Mouse (Mus musculus): ENCODE data around the gene Col9a3. TPM values are rescaled to one million over a fixed set of nuclear protein-coding genes. Genes with fewer than 3 reads are reported as not detected.
A peak's percentile ranks its signal among the peaks of the same experiment; 100 is the strongest.

Col9a3 gene
- polyA plus RNA-seq (2015; fragmentation: Nextera tagmentation; extraction: Ambion mirVana) = 1.2 and 1.3 TPM in 2 replicates

DNA sequence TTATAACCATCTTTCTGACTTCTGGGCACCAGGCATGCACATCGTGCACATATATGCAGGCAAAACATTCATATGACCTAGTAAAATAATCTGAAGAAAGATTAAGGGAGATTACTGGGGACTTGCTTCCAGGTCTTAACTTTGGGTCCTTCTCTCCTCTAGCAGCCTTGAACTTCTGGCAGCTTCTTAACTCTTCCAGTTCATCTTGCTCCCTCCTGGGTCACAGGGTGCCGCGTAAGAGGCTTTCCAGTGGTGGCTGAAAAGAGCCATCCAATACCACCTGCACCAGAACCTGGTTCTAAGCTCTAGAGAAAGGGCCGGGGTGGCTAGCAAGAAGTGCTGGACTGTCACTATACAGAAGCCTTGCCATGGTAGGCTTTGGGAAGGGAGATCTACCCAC is at the start of gene Col9a3:
TSS of gene Col9a3 (plus strand) at position 301 of the 400 bp plus-strand sequence.
- no peak for DNase-seq (ENCODE audit: low spot score)

DNA sequence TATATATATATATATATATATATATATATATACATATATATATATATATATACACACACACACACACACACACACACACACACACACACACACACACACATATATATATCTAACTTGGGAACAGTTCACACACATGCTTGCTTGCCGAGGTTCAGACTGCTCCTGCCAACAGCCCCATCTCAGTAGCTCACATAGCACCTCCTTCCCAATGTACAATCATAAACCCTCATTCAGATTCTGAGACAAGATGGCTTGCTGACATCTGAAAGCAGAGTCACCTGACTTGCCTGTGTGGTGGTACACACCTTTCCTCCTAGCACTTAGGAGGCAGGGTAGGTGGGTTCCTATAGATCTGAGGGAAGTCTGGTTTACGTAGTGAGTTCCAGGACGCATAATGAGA is 45.2 kb upstream of the Col9a3 start:
- no peak for DNase-seq (ENCODE audit: low spot score)

DNA sequence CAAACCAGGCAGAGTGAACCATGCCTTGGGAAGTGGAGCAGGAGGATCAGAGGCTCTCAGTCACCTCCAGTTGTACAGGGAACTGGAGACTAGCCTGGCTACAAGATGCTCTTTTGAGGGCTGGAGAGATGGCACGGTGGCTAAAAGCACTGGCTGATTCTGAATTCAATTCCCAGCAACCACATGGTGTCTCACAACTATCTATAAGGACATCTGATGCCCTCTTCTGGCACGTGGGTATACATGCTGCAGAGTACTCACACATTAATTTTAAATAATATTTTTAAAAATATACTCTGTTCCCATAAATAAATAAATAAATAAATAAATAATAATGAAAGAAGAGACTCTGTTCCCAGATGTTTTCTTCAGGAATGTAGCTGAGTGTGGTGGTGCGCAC is 42.4 kb upstream of the Col9a3 start:
- no peak for DNase-seq (ENCODE audit: low spot score)

DNA sequence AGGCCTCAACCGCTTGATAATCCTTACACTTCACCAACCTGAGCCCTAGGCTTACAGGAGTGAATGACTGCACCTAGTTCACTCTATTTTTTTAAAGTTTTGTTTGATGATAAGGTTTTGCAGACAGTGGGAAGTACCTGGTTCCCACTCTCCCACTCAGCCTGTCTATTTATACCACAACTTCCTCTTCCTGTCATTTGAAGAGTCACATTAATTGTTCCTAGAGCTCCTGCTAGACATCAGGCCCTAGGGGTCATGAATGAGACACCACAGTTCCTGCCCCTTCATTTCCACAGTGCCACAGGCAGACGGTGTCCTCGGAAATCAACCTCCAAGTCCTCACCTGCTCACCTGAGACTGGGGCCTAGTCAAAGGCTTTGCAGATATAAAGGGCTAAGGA is 41.1 kb upstream of the Col9a3 start:
- no peak for DNase-seq (ENCODE audit: low spot score)

DNA sequence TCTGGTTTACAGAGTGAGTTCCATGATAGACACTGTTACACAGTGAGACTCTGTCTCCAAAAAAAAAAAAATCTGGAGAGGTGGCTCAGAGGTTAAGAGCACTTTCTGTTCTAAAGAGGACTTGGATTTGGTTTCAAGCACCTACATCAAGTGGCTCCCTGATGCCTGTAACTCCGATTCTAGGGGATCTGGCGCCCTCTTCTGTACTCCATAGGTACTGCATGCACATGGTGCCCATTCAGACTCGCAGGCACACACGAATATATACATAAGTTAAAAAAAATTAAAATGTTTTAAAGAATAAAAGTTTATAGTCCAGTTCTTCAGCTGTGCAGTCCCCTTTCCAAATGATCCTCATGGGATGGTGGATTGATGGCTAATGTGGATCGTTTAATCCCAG is 37.3 kb upstream of the Col9a3 start:
- DNase-seq (ENCODE audit: low spot score) = no peak

DNA sequence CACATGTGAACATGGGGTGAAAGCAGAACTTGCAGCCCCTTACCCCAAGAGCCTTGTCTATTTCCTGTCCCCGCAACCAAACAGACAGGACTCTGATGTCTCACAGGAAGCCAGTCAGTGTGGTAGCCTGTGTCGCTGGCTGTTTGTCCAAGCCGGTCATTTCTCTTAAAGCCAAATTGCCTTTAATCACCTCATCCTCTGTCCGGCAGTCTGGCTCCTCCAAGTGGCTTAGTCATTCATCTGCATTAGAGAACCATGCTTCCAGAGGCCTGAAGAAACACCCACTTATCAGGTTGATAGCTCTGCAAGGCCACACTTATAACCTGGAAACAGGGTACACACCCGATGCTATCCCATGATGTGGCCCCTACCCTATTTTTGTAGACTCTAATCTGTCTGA is 35.4 kb upstream of the Col9a3 start:
- no peak for DNase-seq (ENCODE audit: low spot score)

DNA sequence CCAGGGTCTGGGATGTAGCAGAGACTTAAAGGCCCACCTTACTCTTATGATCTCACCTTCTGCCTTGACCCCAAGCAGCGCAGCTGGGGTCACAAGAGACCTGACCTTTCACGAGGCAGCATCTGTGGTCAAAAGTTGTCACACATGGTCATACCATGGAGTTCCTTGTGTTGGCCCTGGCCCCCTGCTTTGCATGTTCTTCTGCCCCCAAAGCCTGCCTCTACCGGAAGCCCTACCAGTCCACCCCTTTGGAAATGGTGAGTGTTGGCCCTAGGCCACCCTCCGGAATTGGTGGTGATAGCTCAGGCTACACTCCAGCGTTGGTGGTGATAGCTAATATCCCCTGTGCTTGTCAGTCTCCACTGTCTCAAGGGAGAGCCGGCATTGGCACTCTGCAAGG is 34.3 kb upstream of the Col9a3 start:
- DNase-seq (ENCODE audit: low spot score) = no peak

DNA sequence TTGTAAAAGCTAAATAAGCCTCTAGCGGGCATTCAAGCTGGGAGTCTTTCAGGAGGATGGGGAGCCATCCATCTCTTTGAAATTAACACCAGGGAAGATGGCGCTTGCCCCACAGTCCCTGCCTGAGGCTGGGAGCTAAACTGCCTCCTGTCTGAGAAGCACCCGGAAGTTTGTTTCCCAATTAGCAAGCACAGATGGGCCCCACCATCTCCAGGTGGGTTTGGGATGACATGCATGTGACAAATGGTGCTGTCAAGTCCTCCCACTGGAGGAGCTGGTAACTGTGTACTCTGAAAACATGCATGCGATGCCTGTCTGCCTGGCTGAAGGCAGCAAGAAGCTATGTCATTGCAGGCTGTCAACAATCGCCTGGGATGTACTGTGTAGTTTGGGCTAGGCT is 33.7 kb upstream of the Col9a3 start:
- no peak for DNase-seq (ENCODE audit: low spot score)

DNA sequence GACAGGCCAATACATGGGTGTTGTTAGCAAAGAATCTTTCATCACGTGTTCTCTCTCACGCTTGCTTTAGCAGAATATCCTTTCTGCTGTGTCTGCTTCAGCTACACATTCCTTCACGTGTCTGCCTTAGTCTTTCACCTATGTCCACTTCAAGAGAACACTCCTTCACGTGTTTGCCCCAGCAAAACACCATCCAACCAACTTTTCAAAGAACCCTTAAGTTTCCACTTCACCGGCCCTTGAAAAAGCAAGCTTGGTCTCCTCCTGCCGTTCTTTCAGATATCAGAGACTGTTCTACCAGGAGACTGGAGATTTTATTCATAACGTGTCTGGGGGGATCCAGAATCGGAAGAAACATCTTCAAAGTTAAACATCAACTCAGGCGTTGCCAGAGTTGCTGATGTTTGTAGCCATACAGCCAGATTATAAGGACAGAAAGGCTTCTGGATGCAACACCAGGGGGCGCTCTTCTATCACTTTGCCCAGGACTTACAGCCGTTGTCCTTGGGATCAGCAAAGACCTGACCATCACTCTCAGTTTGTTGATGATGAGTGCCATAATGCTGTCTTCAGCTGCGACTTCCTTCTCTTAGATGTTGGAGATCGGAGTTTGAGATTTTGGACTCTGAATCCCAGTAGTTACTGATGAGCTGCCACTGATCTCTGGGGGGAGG is 31.2 kb upstream of the Col9a3 start:
- DNase-seq (ENCODE audit: low spot score) = peak; percentile 63

DNA sequence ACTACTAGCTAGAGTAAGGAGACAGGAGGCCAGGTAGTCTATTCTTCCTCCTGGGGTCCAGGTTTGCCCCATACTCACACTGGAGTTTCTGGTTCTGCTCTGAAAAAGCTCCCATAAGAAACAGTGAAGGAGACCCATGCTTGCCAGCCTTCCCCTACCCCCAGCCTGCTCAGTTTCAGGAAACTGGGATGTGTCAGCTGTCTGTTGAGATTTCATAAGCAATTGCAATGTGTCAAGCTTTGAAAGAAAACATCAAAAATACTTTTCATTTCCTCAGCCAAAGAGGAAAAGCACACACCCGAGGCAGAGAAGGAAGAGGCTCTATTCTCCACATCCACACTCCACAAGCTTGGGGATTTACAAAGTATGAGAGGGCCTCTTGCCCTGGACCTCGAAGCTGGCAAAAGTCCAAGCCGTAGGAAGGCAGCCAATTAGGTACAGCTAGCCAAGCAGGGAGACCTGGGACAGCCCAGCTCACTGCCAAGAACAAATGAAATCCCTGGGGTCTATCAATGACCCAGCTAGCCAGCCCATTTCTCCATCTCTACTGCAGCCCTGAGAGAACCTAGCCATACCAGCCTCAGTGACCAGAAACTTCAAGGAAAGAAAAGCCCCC is 28.5 kb upstream of the Col9a3 start:
- no peak for DNase-seq (ENCODE audit: low spot score)

DNA sequence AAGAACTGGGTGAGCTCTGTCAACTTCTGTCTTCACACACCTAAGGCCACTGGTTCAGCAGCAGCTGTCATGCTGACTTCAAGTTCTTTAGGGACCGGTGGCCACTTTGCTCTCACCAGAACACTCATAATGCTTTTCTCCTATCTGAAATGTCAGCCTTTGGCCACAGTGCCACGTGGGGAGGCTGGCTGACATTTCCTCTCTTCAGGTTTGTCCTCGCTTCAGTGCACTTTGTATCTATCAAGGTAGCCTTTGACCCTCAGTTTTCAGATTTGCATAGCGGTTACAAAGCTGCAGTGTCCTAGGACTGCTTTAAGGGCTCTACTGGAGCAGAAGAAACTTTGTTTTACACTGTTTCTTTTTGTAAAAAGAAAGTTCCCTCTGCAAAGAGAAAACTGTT is 21.1 kb upstream of the Col9a3 start:
- no peak for DNase-seq (ENCODE audit: low spot score)

DNA sequence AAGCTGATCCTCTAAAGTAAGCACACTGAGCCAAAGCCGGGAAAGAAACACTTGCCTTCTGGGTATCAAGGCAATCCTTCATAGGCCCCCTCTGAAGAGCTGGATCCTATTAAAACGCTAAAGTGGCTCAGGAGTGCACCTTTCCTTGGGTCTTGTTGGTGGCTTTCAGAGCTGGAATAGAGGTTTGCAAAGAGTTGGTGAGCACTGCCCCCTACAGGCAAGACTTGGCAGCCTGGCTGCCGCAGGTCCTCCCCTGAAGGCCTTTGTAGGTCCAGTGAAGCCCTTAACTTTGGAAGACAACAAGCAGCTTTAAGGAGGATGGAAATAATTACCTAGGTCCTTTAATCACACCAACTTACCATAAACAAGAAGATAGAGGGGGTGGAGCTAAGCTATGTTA is 18.9 kb upstream of the Col9a3 start:
- peak; percentile 78 for DNase-seq (ENCODE audit: low spot score)

DNA sequence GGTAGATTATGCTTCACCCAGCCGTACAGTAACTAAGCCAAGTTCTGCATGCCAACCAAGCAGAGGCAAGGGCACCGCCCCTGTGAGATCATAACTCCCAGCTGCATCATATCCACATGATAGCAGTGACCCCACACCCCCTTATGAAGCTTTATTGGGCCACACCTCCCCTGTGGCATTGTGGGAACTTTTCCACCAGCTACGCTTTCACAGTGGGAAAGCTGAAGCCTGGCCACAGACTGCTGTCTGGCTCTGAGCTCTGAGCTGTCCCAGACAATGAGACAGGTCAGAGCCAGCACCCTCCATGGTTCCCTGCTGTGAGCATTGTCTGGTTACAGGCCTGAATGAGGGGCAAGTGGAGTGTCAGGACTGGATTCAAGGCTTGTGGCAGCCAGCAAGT is 16.6 kb upstream of the Col9a3 start, which contains the start of gene Mrgbp:
TSS of gene Mrgbp (plus strand) at position 303 of the 400 bp plus-strand sequence.
- no peak for DNase-seq (ENCODE audit: low spot score)

DNA sequence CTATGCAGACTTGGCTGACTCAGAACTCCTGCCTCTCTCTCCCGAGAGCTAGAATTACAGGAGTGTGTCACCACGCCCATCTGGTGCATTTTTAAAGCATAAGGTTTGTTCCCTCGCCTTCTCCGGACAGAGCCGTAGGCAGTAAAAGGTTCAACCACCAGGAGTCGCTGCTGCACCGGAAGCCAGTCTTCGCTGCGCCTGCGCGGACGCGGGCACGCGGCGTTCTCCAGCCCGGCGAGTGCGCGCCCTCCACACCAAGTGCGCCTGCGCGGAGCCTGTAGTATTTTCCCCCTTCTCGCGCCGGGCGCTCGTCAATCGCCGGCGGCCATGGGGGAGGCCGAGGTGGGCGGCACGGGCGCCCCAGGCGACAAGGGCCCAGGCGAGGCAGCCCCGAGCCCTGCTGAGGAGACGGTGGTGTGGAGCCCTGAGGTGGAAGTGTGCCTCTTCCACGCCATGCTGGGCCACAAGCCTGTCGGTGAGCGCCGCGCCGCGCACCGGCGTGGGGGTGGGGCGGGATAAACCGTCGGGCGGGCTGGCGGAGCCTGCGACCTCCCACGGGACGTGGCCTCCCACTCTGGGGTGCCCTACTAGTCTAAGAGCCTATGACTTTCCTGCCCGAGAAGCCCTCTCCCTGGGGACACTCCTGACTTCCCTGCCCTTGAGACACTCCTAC is 15.0 kb upstream of the Col9a3 start:
- DNase-seq (ENCODE audit: low spot score) = peak; percentile 95

DNA sequence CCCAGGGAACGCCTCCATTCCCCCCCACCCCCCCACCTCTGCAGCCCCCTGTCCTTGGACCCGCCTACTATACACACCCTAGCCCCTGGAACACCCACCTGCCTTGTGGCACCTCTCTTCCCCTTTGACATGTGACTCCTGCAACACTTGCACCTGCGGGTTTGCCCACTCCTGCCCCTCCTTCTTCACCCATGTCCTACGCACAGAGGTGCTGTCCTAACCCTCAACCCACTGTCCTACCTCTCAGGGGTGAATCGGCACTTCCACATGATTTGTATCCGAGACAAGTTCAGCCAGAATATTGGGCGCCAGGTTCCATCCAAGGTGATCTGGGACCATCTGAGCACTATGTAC is 14.5 kb upstream of the Col9a3 start:
- no peak for DNase-seq (ENCODE audit: low spot score)

DNA sequence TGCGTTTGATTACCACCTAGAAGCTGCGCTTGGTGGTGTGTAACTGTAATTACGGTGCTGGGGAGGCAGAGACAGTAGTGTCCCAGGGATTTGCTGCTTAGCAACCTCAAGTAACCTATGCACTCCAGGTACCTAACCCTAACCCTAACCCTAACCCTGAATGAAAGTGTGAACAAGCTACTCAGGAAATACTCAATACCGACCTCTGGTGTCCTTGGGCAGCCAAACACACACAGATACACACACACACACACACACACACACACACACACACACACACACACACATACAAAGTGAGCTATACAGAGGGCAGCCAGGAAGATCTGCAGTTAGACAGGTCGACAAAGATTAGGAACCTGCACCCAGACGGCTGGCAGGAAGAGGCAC is 8.9 kb upstream of the Col9a3 start:
- no peak for DNase-seq (ENCODE audit: low spot score)

DNA sequence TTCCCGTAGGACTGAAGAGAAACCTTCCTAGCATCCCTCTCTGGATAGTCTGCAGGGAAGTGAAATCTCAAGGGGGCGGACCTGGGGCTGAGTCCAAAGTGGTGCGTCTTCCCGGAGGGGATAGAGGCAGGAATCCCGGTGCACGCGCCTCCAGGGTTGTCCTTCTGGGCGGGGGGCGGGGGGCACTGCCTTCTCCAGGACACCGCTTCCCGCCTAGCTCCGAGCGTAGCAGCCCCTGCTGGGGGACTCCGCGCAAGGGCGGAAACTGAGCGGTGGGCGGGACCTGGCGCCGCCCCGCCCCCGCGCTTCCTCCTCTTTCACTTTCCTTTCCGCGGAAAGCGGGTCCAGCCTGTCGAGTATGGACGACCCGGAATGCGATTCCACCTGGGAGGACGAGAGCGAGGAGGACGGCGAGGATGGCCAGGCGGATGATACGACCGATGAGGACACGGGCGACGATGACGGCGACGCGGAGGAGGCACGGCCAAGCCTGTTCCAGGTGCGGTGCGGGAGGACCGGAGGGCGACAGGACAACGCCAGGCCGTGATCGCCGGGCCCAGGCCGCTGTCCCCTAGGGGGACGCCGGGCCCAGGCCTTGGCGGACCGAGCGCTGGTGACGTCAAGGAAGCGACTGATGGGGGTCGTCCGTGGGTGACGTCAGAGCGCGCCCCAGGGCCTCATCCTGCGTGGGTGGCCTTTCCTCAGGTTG is 8.3 kb upstream of the Col9a3 start, which contains the start of gene Ogfr:
TSS of gene Ogfr (plus strand) at position 123 of the 709 bp plus-strand sequence.
- DNase-seq (ENCODE audit: low spot score) = peak; percentile 90

DNA sequence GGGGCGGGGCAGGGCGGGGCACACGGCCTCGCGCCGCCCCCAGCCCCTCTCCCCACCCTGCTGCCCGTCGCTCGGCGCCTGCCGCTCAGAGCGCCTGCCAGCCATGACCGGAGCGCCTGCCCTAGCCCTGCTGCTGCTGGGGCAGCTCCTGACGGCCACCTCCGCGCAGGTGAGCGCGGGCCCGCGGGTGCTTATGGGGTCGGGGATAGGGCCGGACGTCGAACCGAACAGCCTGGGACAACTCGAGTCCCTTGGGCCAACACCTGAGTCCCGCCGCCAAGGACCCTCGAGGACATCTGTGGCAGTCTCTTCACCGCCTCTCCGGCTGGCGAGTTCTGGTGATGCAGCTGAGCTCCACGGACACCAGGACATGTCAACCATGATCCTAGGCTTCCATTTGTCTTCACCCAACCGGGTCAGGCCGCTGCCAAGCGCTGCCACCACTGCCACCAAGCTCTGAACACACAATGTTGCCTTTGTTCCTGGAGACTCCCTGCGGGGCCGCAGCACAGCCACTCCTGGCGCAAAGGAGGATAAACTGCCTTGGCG is 641 bp downstream of the Col9a3 start:
- DNase-seq (ENCODE audit: low spot score) = no peak

DNA sequence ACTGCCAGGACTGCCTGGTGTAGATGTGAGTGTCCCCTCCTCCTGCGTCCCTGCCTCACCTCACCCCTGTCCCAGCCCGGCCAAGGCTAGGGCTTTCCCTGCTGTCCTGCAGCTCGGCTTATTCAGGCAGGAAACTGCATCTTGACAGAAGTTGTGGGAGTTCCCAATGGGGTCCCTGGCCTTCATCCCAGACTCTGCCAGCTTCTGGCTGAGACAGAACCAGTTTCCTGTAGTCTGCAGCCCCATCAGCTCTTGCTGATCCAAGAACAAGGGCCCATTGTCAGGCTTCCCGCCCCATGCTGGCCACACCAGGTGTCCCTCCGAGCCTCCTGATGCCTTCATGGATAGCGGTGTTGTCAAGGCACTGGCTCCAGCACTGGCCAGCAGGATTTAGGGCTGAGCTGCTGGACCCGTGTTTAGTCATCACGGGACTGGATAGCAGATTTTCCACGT is 3.0 kb downstream of the Col9a3 start:
- DNase-seq (ENCODE audit: low spot score) = no peak

DNA sequence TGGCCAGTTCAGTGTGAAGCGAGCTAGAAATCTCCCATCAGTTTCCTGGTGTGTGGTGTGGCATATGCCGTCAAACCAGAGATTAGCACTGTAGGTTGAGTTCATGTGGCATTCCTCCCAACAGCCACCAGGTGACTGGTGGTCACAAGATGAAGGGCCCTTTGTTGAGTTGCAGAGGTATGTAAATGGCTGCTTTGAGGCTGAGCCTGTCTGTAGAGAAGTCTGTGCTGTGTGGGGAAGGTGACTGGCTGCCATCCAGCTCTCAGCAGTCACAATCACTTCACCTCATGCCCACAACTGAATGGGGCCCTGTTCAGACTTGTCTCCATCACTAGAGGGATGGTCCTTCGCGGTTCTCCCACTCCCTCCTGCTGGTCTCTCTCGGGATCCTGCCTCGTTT is 7.2 kb downstream of the Col9a3 start:
- peak; percentile 17 for DNase-seq (ENCODE audit: low spot score)

DNA sequence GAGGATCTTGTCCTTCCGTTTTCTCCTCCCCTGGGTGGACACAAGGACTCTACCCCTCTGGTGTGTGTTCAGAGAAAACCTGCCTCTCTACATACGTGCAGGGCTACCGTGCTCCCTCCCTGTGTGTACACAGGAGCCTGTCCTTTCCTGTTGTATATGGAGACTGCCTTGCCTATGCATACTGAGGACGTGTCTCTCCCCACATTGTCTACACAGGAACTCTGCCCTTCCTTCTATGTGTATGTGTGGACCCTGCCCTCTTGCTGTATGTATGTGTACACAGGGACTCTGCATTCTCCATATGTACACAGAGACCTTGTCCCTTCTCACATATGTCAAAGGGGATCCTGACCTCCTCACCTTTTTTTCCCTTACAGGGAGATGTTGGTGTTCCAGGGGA is 12.7 kb downstream of the Col9a3 start:
- no peak for DNase-seq (ENCODE audit: low spot score)

DNA sequence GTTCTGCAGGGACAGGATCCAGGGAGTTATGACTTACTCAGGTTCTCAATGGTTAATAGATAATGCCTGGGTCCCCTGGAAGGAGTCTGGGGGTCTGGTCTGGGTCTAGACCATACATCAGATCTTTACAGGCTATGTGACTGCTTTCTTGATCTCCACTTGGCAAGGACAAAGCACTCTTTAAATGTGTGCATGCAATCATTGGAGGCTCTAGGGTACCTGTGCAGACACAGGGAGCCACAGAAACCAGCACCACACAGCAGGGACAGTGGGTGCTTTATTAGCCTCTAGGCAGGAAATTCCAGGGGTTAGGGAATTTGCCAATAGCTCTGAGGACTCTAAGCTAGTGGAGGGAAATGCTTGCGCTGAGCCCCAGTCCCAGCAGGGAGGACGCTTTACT is 14.3 kb downstream of the Col9a3 start:
- no peak for DNase-seq (ENCODE audit: low spot score)
